Comparison of ENCODE assay signal across 27 mouse cellular contexts in the genomic region with DNA sequence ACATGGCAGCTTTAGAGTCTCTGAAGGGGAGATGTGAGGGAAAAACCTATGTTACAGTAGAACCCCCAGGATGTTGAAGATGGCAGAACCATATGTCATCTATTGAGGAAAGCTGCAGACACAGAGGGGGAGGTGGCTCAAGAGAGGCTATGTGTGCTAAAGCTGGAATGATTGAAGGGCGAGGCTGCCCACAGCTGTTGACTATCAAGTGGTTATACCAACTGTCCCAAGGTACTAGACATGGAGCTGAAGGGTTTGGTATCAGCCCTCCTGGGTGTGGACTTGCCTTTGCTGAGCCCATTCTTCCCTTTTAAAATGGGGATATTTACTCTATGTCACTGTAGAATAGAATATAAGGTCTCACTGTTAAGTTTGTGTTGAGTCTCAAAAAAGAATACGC.
"Had no signal": no experiment of that assay in that cellular context is flagged by ENCODE, and none has a peak within 500 bp of the region (broad histone marks: within the 10 kb centered on the region; RNA-seq: fewer than 3 reads in every experiment).

No protein-coding gene starts in this region.

- H3K4me3 ChIP-seq: embryonic facial prominence, embryonic 12.5 days; embryonic facial prominence, embryonic 13.5 days; erythroblast, embryonic 14.5 days; forebrain, embryonic 10.5 days; forebrain, embryonic 12.5 days; forebrain, embryonic 13.5 days; forebrain, embryonic 15.5 days; gastrocnemius, adult 2 months; heart, adult 2 months; heart, embryonic 10.5 days had no signal

- H3K9ac ChIP-seq: embryonic facial prominence, embryonic 12.5 days; embryonic facial prominence, embryonic 13.5 days; forebrain, embryonic 12.5 days; forebrain, embryonic 13.5 days; forebrain, embryonic 15.5 days; forebrain, postnatal 0 days had no signal

- H3K27me3 ChIP-seq: embryonic facial prominence, embryonic 12.5 days; embryonic facial prominence, embryonic 13.5 days; forebrain, embryonic 12.5 days; forebrain, embryonic 13.5 days; forebrain, embryonic 15.5 days had no signal

- H3K9me3 ChIP-seq: embryonic facial prominence, embryonic 12.5 days; embryonic facial prominence, embryonic 13.5 days; forebrain, embryonic 10.5 days; forebrain, embryonic 12.5 days; forebrain, embryonic 13.5 days; forebrain, embryonic 15.5 days; heart, embryonic 10.5 days had no signal

- DNase-seq: cerebellum, adult 2 months; cerebellum, adult 8-10 months; cerebellum, adult 9-10 months; cerebellum, adult 9-11 months; cerebellum, postnatal 10 days; cerebellum, postnatal 14 days; cerebellum, postnatal 25 days; cerebellum, postnatal 36 days; embryo, embryonic 11 days; forebrain, postnatal 0 days; gastrocnemius, adult 2 months; gastrocnemius, postnatal 10 days; gastrocnemius, postnatal 14 days; gastrocnemius, postnatal 25 days; gastrocnemius, postnatal 36 days; heart, adult 18-20 months; heart, adult 2 months had no signal

- H3K4me1 ChIP-seq: embryonic facial prominence, embryonic 12.5 days; embryonic facial prominence, embryonic 13.5 days; heart, embryonic 10.5 days had no signal

- H3K36me3 ChIP-seq: embryonic facial prominence, embryonic 12.5 days; embryonic facial prominence, embryonic 13.5 days; forebrain, embryonic 10.5 days; forebrain, embryonic 12.5 days; forebrain, embryonic 15.5 days; heart, embryonic 10.5 days had no signal

- ATAC-seq: forebrain, embryonic 13.5 days; forebrain, embryonic 14.5 days; forebrain, embryonic 15.5 days; forebrain, embryonic 16.5 days; forebrain, postnatal 0 days had no signal

- H3K4me2 ChIP-seq: embryonic facial prominence, embryonic 12.5 days; embryonic facial prominence, embryonic 13.5 days; forebrain, embryonic 12.5 days; forebrain, embryonic 13.5 days; forebrain, embryonic 15.5 days had no signal

- H3K27ac ChIP-seq: embryonic facial prominence, embryonic 12.5 days; embryonic facial prominence, embryonic 13.5 days; forebrain, embryonic 10.5 days; forebrain, embryonic 12.5 days; forebrain, embryonic 13.5 days; forebrain, embryonic 15.5 days; gastrocnemius, adult 2 months; heart, adult 2 months; heart, embryonic 10.5 days had no signal
